Mouse (Mus musculus) stomach, postnatal 0 days (tissue): Measurements from ENCODE around the gene Lipf. TPM values are rescaled to one million over a fixed set of nuclear protein-coding genes. Genes with fewer than 3 reads are reported as not detected.

Experiments
- ATAC-seq: fragments of 200-750 bp; cut with Nextera tagmentation; 2 replicates; pipeline ENCODE4 v1.8.0; 2017; ENCODE audit not compliant: low FRiP score, low TSS enrichment
- DNase-seq: peaks from one replicate; pipeline ENCODE4 v3.0.0-alpha.2; 2016; ENCODE audit warnings: low spot score
- H3K27ac ChIP-seq: fragments of 300-500 bp; sonication (generic); replicated peaks from 2 replicates; pipeline ENCODE4 v1.5.1; 2014; ENCODE audit warnings: mild to moderate bottlenecking, control low read depth
- H3K27me3 ChIP-seq: fragments of 300-500 bp; sonication (generic); 2 replicates; pipeline ENCODE4 v1.6.1; 2014; ENCODE audit warnings: low read length; ENCODE audit not compliant: control insufficient read depth, insufficient read depth
- H3K36me3 ChIP-seq: fragments of 300-500 bp; sonication (generic); 2 replicates; pipeline ENCODE4 v1.6.1; 2014; ENCODE audit warnings: low read length, mixed read lengths; ENCODE audit not compliant: control insufficient read depth, insufficient read depth
- H3K4me1 ChIP-seq: fragments of 300-500 bp; sonication (generic); replicated peaks from 2 replicates; pipeline ENCODE4 v1.6.1; 2014; ENCODE audit warnings: antibody characterized with exemption; ENCODE audit not compliant: control insufficient read depth, insufficient read depth
- H3K4me2 ChIP-seq: fragments of 300-500 bp; sonication (generic); replicated peaks from 2 replicates; pipeline ENCODE4 v1.6.1; 2014; ENCODE audit warnings: low read depth, mild to moderate bottlenecking, control low read depth, moderate library complexity
- H3K4me3 ChIP-seq: fragments of 300-500 bp; sonication (generic); 2 replicates; pipeline ENCODE4 v1.5.1; 2014; ENCODE audit warnings: low read depth, low read length, control low read depth
- H3K9ac ChIP-seq: fragments of 300-500 bp; sonication (generic); 2 replicates; pipeline ENCODE4 v1.6.1; 2014; ENCODE audit warnings: mild to moderate bottlenecking, low read length, control low read depth, mixed read lengths
- H3K9me3 ChIP-seq: fragments of 300-500 bp; sonication (generic); 2 replicates; pipeline ENCODE4 v1.6.1; 2016; ENCODE audit warnings: low read length; ENCODE audit not compliant: control insufficient read depth
- CTCF ChIP-seq: IDR thresholded peaks from 2 replicates; pipeline ENCODE4 v1.5.1; 2016; ENCODE audit warnings: antibody characterized with exemption, low read depth, mild to moderate bottlenecking, moderate library complexity
- EP300 ChIP-seq: optimal IDR thresholded peaks from 2 replicates; pipeline ENCODE3; 2016; ENCODE audit warnings: antibody characterized with exemption
- WGBS: fragments of 180-500 bp; shearing (Covaris S2); extraction: QIAGEN DNeasy Blood & Tissue Kit; methylation state at CpG from one replicate; pipeline ENCODE4 v1.1.7; 2014; 5-methylcytosine and 5-hydroxymethylcytosine counted together
- polyA plus RNA-seq: library from polyadenylated mRNA; unstranded; fragments of >200 nt; fragmentation: Nextera tagmentation; extraction: Ambion mirVana; gene quantifications from 2 replicates; pipeline ENCODE4 v1.2.1, GENCODE M21; 2015

Lipf gene
- polyA plus RNA-seq = not detected in 2 replicates

GRCm38 (mm10) chr19:33960887-33961286 is at the start of gene Lipf:
Lipf (plus strand) TSS chr19:33961187.
- ATAC-seq = no peak

GRCm38 (mm10) chr19:33924099-33924498 is 36.9 kb upstream of the Lipf start:
- ATAC-seq (no peak), DNase-seq (no peak)
- Histone ChIP-seq H3K4me1 (no peaks in the 10 kb centered on the region), H3K9me3 (no peaks in the 10 kb centered on the region), H3K27me3 (no peaks in the 10 kb centered on the region), H3K27ac (no peak overlapping the region), H3K4me3 (no peak overlapping the region), H3K9ac (no peak overlapping the region), H3K36me3 (no peaks in the 10 kb centered on the region), H3K4me2 (no peak overlapping the region)
- TF ChIP-seq CTCF (no peak), EP300 (no peak)

More at GRCm38 (mm10) chr19:33960887-33961286, at the start of gene Lipf:
- Histone ChIP-seq H3K4me3 (no peak within 1 kb of the TSS), H3K4me2 (no peak within 1 kb of the TSS), H3K9ac (no peak within 1 kb of the TSS), H3K27me3 (no peaks in the 10 kb centered on the region), H3K36me3 (no peaks in the 10 kb centered on the region), H3K27ac (no peak within 1 kb of the TSS), H3K4me1 (no peaks in the 10 kb centered on the region), H3K9me3 (no peaks in the 10 kb centered on the region)
- DNase-seq = no peak
- TF ChIP-seq CTCF (no peak), EP300 (no peak)

- Histone ChIP-seq H3K9me3 (no peaks in the 10 kb centered on the region), H3K4me3 (no peak overlapping the region), H3K27me3 (no peaks in the 10 kb centered on the region), H3K36me3 (no peaks in the 10 kb centered on the region), H3K27ac (no peak overlapping the region), H3K9ac (no peak overlapping the region), H3K4me2 (no peak overlapping the region), H3K4me1 (no peaks in the 10 kb centered on the region)
- ATAC-seq (no peak), DNase-seq (no peak)
- TF ChIP-seq EP300 (no peak), CTCF (peak; percentile 75)
- WGBS = 41% methylated on average over 3 of the region's 3 CpGs
Observed at GRCm38 (mm10) chr19:33979007-33979406, 18.0 kb downstream of the Lipf start.

GRCm38 (mm10) chr19:33983043-33983442 is 22.1 kb downstream of the Lipf start:
- DNase-seq (no peak), ATAC-seq (no peak)
- Histone ChIP-seq H3K4me2 (no peak overlapping the region), H3K27me3 (no peaks in the 10 kb centered on the region), H3K4me1 (no peaks in the 10 kb centered on the region), H3K4me3 (no peak overlapping the region), H3K9me3 (no peaks in the 10 kb centered on the region), H3K9ac (no peak overlapping the region), H3K36me3 (no peaks in the 10 kb centered on the region), H3K27ac (no peak overlapping the region)
- TF ChIP-seq EP300 = no peak
- no peak for TF ChIP-seq CTCF
- WGBS = 55% methylated on average over 3 of the region's 3 CpGs

- Histone ChIP-seq H3K4me3 (no peak within 1 kb of the TSS), H3K27ac (no peak within 1 kb of the TSS), H3K4me1 (no peaks in the 10 kb centered on the region), H3K4me2 (no peak within 1 kb of the TSS), H3K36me3 (no peaks in the 10 kb centered on the region), H3K9me3 (no peaks in the 10 kb centered on the region), H3K9ac (no peak within 1 kb of the TSS), H3K27me3 (no peaks in the 10 kb centered on the region)
- DNase-seq (no peak), ATAC-seq (no peak)
- 74% methylated on average over 6 of the region's 6 CpGs for WGBS
- TF ChIP-seq CTCF = no peak
- no peak for TF ChIP-seq EP300
Observed at GRCm38 (mm10) chr19:34008002-34008401, 47.0 kb downstream of the Lipf start, which contains the start of gene Lipk. Lipk (plus strand) TSS chr19:34008290.

GRCm38 (mm10) chr19:34021440-34022172 is 60.6 kb downstream of the Lipf start:
- no peak for TF ChIP-seq CTCF
- TF ChIP-seq EP300 = no peak
- H3K9me3 ChIP-seq = no peaks in the 10 kb centered on the region
- H3K27ac ChIP-seq = peak overlapping the region; percentile 79
- H3K4me1 ChIP-seq = no peaks in the 10 kb centered on the region
- no peak overlapping the region for H3K9ac ChIP-seq
- no peak overlapping the region for H3K4me3 ChIP-seq
- 69% methylated on average over 11 of the region's 11 CpGs for WGBS
- no peaks in the 10 kb centered on the region for H3K36me3 ChIP-seq
- H3K4me2 ChIP-seq = no peak overlapping the region
- no peaks in the 10 kb centered on the region for H3K27me3 ChIP-seq
- ATAC-seq = peak; percentile 98
- peak; percentile 73 for DNase-seq
